In genomic region chr5:62895326-62895725, GRCm38 (mm10) we compare ENCODE assay signal across 7 mouse cellular contexts.
DNase-seq lines count a peak whose midpoint lies in the region; ATAC-seq and TF ChIP-seq lines count a peak whose summit lies in the region.

No protein-coding gene starts in this region.

- TF ChIP-seq POLR2A in lung, adult 2 months (IDR thresholded peaks at IDR 0.05; ENCODE audit: borderline replicate concordance, extremely low read depth, low read depth, low read length), result no peak

- H3K27me3 ChIP-seq in lung, embryonic 14.5 days (ENCODE audit: insufficient read depth, low read length), result no peaks in the 10 kb centered on the region
- H3K27me3 ChIP-seq in forebrain, embryonic 15.5 days, result no peaks in the 10 kb centered on the region

- DNase-seq in lung, embryonic 14.5 days, result peak; percentile 81
- no peak for DNase-seq in lung, adult 2 months
- DNase-seq in left cerebral cortex, postnatal 10 days (ENCODE audit: extremely low spot score in 1 of 2, low spot score in 2 of 2), result peak; percentile 20 to 63
- DNase-seq in right cerebral cortex, postnatal 10 days (ENCODE audit: low spot score in 2 of 2), result peak; percentile 57 to 66
- no peak for DNase-seq in urinary bladder, postnatal 14 days (ENCODE audit: low spot score)

- 54% methylated on average over 3 of the region's 3 CpGs for WGBS in lung, embryonic 14.5 days
- WGBS in lung, adult 2 months, result 49% methylated on average over 3 of the region's 3 CpGs
- WGBS in forebrain, embryonic 15.5 days, result 65% methylated on average over 3 of the region's 3 CpGs

- no peaks in the 10 kb centered on the region for H3K4me1 ChIP-seq in lung, embryonic 14.5 days (ENCODE audit: insufficient read depth)
- no peaks in the 10 kb centered on the region for H3K4me1 ChIP-seq in lung, adult 2 months (ENCODE audit: control insufficient read depth, insufficient read depth, low read length)
- no peaks in the 10 kb centered on the region for H3K4me1 ChIP-seq in forebrain, embryonic 15.5 days

- intact Hi-C loops in left cerebral cortex, postnatal 10 days (cut with DNase I), result loop anchor here (5.0 kb wide), 1 partner anchor 992 kb away; no protein-coding TSS in a partner anchor

- H3K9ac ChIP-seq in lung, embryonic 14.5 days, result no peak overlapping the region
- no peak overlapping the region for H3K9ac ChIP-seq in forebrain, embryonic 15.5 days (replicated peaks)

- H3K4me2 ChIP-seq in lung, embryonic 14.5 days, result no peak overlapping the region
- no peak overlapping the region for H3K4me2 ChIP-seq in forebrain, embryonic 15.5 days (replicated peaks)

- peak; percentile 75 for TF ChIP-seq CTCF in lung, embryonic 14.5 days (IDR thresholded peaks at IDR 0.05; ENCODE audit: low read depth)
- TF ChIP-seq CTCF in lung, adult 2 months (IDR thresholded peaks at IDR 0.05; ENCODE audit: insufficient read depth, low read length), result no peak

- H3K27ac ChIP-seq in lung, embryonic 14.5 days (ENCODE audit: low read depth), result no peak overlapping the region
- no peak overlapping the region for H3K27ac ChIP-seq in forebrain, embryonic 15.5 days (replicated peaks)

- no peaks in the 10 kb centered on the region for H3K9me3 ChIP-seq in lung, embryonic 14.5 days (ENCODE audit: low read depth, low read length)
- H3K9me3 ChIP-seq in forebrain, embryonic 15.5 days, result no peaks in the 10 kb centered on the region

- no peak overlapping the region for H3K4me3 ChIP-seq in lung, embryonic 14.5 days (ENCODE audit: low read depth, low read length)
- no peak overlapping the region for H3K4me3 ChIP-seq in lung, adult 2 months (replicated peaks; ENCODE audit: extremely low read depth, low read depth, low read length)
- no peak overlapping the region for H3K4me3 ChIP-seq in forebrain, embryonic 15.5 days

- no peak for ATAC-seq in lung, embryonic 14.5 days (ENCODE audit: insufficient read depth)
- ATAC-seq in activated CD4-positive, CD25-positive, alpha-beta regulatory T cell, adult 4 months, result peak; percentile 59
- peak; percentile 89 for ATAC-seq in forebrain, embryonic 15.5 days (replicated peaks)

- no peaks in the 10 kb centered on the region for H3K36me3 ChIP-seq in lung, embryonic 14.5 days (ENCODE audit: insufficient read depth)
- no peaks in the 10 kb centered on the region for H3K36me3 ChIP-seq in forebrain, embryonic 15.5 days

Comparison
In these comparisons a context has a peak if more than half of its experiments do, and no peak if none do; other contexts are left out.
1. DNase-seq: peak in lung, embryonic 14.5 days (single experiment), left cerebral cortex, postnatal 10 days (2 of 2) and right cerebral cortex, postnatal 10 days (2 of 2); none in lung, adult 2 months (single experiment) and urinary bladder, postnatal 14 days (single experiment).